In the genomic region with DNA sequence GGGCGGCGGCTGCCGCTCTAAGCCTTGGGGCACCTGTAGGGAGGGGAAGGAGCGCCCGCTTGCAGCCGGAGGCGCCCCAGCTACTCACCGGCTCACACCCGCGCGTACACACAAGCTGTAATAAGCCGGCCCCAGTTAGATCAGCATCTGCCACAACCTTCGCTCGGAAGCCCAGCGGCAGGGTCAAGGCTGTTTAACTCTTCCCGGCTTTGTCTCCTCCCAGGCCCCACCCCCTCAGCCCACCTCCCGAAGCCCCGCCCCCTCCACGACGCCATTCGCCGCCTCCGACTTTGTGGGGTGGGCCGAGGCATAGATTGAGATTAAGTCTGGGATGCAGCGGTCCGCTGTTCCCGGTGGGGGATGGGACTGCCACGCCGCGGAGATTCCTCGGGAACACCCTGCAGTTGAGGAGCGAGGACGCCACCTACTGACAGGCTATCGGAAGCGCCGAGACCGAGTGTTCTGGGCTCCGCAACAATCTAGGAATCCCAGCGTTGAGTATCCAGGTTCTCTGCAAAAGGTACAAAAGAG, we compare ENCODE assay signal across 8 mouse cellular contexts. TPM values are rescaled to one million over a fixed set of nuclear protein-coding genes. Genes with fewer than 3 reads are reported as not detected.
DNase-seq lines count a peak whose midpoint lies in the region; ATAC-seq and TF ChIP-seq lines count a peak whose summit lies in the region.

No protein-coding gene starts in this region.

- H3K9ac ChIP-seq in forebrain, postnatal 0 days: peak overlapping the region; percentile 87
- peak overlapping the region; percentile 80 for H3K9ac ChIP-seq in lung, embryonic 16.5 days (ENCODE audit: low read length)

- no peaks in the 10 kb centered on the region for H3K27me3 ChIP-seq in G1E (ENCODE audit: insufficient read depth, low read length)
- no peaks in the 10 kb centered on the region for H3K27me3 ChIP-seq in forebrain, postnatal 0 days (ENCODE audit: insufficient read depth, low read length)
- H3K27me3 ChIP-seq in lung, embryonic 16.5 days (ENCODE audit: control insufficient read depth, insufficient read depth, low read depth, low read length): no peaks in the 10 kb centered on the region

- peak; percentile 62 for TF ChIP-seq CTCF in G1E (IDR thresholded peaks at IDR 0.05; ENCODE audit: low read depth, low read length)
- peak; percentile 87 for TF ChIP-seq CTCF in forebrain, postnatal 0 days (IDR thresholded peaks at IDR 0.05; ENCODE audit: low read depth)

- peak; percentile 46 for ATAC-seq in G1E (ENCODE audit: extremely low read depth, insufficient number of reproducible peaks, low FRiP score, poor library complexity, severe bottlenecking)
- ATAC-seq in forebrain, postnatal 0 days: peak; percentile 96
- peak; percentile 44 to 70 for ATAC-seq in hematopoietic stem cell, adult 5-6 weeks (replicated peaks in 1 of 2; ENCODE audit: insufficient read depth in 1 of 2, low FRiP score in 2 of 2, low TSS enrichment in 1 of 2, low read depth in 1 of 2, poor library complexity in 2 of 2, severe bottlenecking in 2 of 2)
- peak; percentile 94 for ATAC-seq in lung, embryonic 16.5 days (ENCODE audit: low read depth)

- 2% methylated on average over 39 of the region's 39 CpGs for WGBS in forebrain, postnatal 0 days
- WGBS in lung, embryonic 16.5 days: 0% methylated on average over 38 of the region's 39 CpGs

- H3K4me3 ChIP-seq in G1E (ENCODE audit: low read depth, low read length): peak overlapping the region; percentile 79
- H3K4me3 ChIP-seq in forebrain, postnatal 0 days (ENCODE audit: low read depth, low read length): peak overlapping the region; percentile 82
- peak overlapping the region; percentile 88 for H3K4me3 ChIP-seq in lung, embryonic 16.5 days (ENCODE audit: low read length)

- H3K4me2 ChIP-seq in forebrain, postnatal 0 days (ENCODE audit: low read depth): peak overlapping the region; percentile 47
- H3K4me2 ChIP-seq in lung, embryonic 16.5 days (ENCODE audit: low read depth, low read length): peak overlapping the region; percentile 81

- no peaks in the 10 kb centered on the region for H3K9me3 ChIP-seq in G1E (replicated peaks)
- H3K9me3 ChIP-seq in forebrain, postnatal 0 days (ENCODE audit: low read length): no peaks in the 10 kb centered on the region
- H3K9me3 ChIP-seq in lung, embryonic 16.5 days (ENCODE audit: control insufficient read depth, low read length): no peaks in the 10 kb centered on the region

- peaks cover 47% of the 10 kb centered on the region for H3K4me1 ChIP-seq in G1E (ENCODE audit: insufficient read depth, low read depth, low read length)
- peaks cover 18% of the 10 kb centered on the region for H3K4me1 ChIP-seq in forebrain, postnatal 0 days (ENCODE audit: insufficient read depth)
- peaks cover 16% of the 10 kb centered on the region for H3K4me1 ChIP-seq in lung, embryonic 16.5 days (replicated peaks; ENCODE audit: control insufficient read depth, insufficient read depth, low read length)

- DNase-seq in G1E (ENCODE audit: low spot score): peak; percentile 86
- peak; percentile 96 to 97 for DNase-seq in cerebellum, adult 18-20 months
- peak; percentile 98 for DNase-seq in forebrain, postnatal 0 days
- peak; percentile 92 for DNase-seq in layer of hippocampus, adult 9-10 months (ENCODE audit: low spot score)
- peak; percentile 96 for DNase-seq in ovary, postnatal 10 days (ENCODE audit: low spot score)
- DNase-seq in thymus, postnatal 10 days (ENCODE audit: low spot score in 2 of 2): peak; percentile 78 to 85

- H3K36me3 ChIP-seq in G1E (replicated peaks): peaks cover 10% of the 10 kb centered on the region
- 0 out of 2 replicates have a peak, but pooled peaks cover 8% of the 10 kb centered on the region for H3K36me3 ChIP-seq in forebrain, postnatal 0 days (ENCODE audit: insufficient read depth)
- peaks cover under 1% of the 10 kb centered on the region; the same call in 1 of the 2 replicates for H3K36me3 ChIP-seq in lung, embryonic 16.5 days (ENCODE audit: control insufficient read depth, insufficient read depth, low read length)

- H3K27ac ChIP-seq in forebrain, postnatal 0 days (ENCODE audit: low read depth, low read length): peak overlapping the region; percentile 95
- H3K27ac ChIP-seq in lung, embryonic 16.5 days (ENCODE audit: low read length): peak overlapping the region; percentile 98

RNA-seq across cellular contexts. Expression of gene Idh1, which starts 7.3 kb away (rescaled TPM):
- 24.2 and 29.9 TPM in 2 replicates for total RNA-seq in G1E (2014; fragmentation: Nextera tagmentation)
- total RNA-seq in G1E (2017): 102 and 111 TPM in 2 replicates
- polyA plus RNA-seq in G1E (2012): 1.2 and 1.9 TPM in 2 replicates
- total RNA-seq in forebrain, postnatal 0 days (2014; rRNA removed): 366 and 375 TPM in 2 replicates
- 436 and 453 TPM in 2 replicates for polyA plus RNA-seq in forebrain, postnatal 0 days (2015; fragmentation: Nextera tagmentation; extraction: Ambion mirVana)
- total RNA-seq in hematopoietic stem cell, adult 5-6 weeks (2017): 49.5 and 49.6 TPM in 2 replicates
- 118 and 121 TPM in 2 replicates for polyA plus RNA-seq in lung, embryonic 16.5 days (2015; fragmentation: Nextera tagmentation; extraction: Ambion mirVana)

RNA-seq across cellular contexts. Expression of gene Pikfyve, which starts 7.5 kb away (rescaled TPM):
- total RNA-seq in G1E (2014; fragmentation: Nextera tagmentation) (81.1 and 84.0 TPM in 2 replicates), G1E (2017) (81.3 and 95.4 TPM in 2 replicates)
- 54.1 and 56.3 TPM in 2 replicates for polyA plus RNA-seq in G1E (2012)
- 33.6 and 42.6 TPM in 2 replicates for total RNA-seq in forebrain, postnatal 0 days (2014; rRNA removed)
- 8.3 and 9.9 TPM in 2 replicates for polyA plus RNA-seq in forebrain, postnatal 0 days (2015; fragmentation: Nextera tagmentation; extraction: Ambion mirVana)
- total RNA-seq in hematopoietic stem cell, adult 5-6 weeks (2017): 29.1 and 30.1 TPM in 2 replicates
- 6.6 and 8.8 TPM in 2 replicates for polyA plus RNA-seq in lung, embryonic 16.5 days (2015; fragmentation: Nextera tagmentation; extraction: Ambion mirVana)

RNA-seq across cellular contexts. Expression of gene D630023F18Rik, which starts 56.0 kb away (rescaled TPM):
- 1.1 TPM in 1 of 2 replicates, not detected in the other for total RNA-seq in G1E (2014; fragmentation: Nextera tagmentation)
- total RNA-seq in G1E (2017): 0.05 and 0.06 TPM in 2 replicates
- 0.07 TPM in 1 of 2 replicates, not detected in the other for polyA plus RNA-seq in G1E (2012)
- 6.5 and 9.8 TPM in 2 replicates for total RNA-seq in forebrain, postnatal 0 days (2014; rRNA removed)
- polyA plus RNA-seq in forebrain, postnatal 0 days (2015; fragmentation: Nextera tagmentation; extraction: Ambion mirVana): 8.2 and 12.3 TPM in 2 replicates
- 1.4 TPM in 1 of 2 replicates, not detected in the other for total RNA-seq in hematopoietic stem cell, adult 5-6 weeks (2017)
- polyA plus RNA-seq in lung, embryonic 16.5 days (2015; fragmentation: Nextera tagmentation; extraction: Ambion mirVana): 0.15 and 0.21 TPM in 2 replicates

RNA-seq across cellular contexts. Expression of gene Gm28845, which starts 59.6 kb away (rescaled TPM):
- total RNA-seq in G1E (2014; fragmentation: Nextera tagmentation) (not detected in 2 replicates), G1E (2017) (not detected in 2 replicates)
- polyA plus RNA-seq in G1E (2012): not detected in 2 replicates
- total RNA-seq in forebrain, postnatal 0 days (2014; rRNA removed): 0.92 TPM in 1 of 2 replicates, not detected in the other
- 0.52 TPM in 1 of 2 replicates, not detected in the other for polyA plus RNA-seq in forebrain, postnatal 0 days (2015; fragmentation: Nextera tagmentation; extraction: Ambion mirVana)
- not detected in 2 replicates for total RNA-seq in hematopoietic stem cell, adult 5-6 weeks (2017)
- not detected in 2 replicates for polyA plus RNA-seq in lung, embryonic 16.5 days (2015; fragmentation: Nextera tagmentation; extraction: Ambion mirVana)

Comparison
In these comparisons a context has a peak if more than half of its experiments do, and no peak if none do; other contexts are left out.
1. Peak in every context shown above with its lines: DNase-seq, ATAC-seq, H3K4me3 ChIP-seq and H3K27ac ChIP-seq.
2. ATAC-seq: peak in every context shown above with its lines; median percentile 96 in forebrain, postnatal 0 days; 94 in lung, embryonic 16.5 days; 57 in hematopoietic stem cell, adult 5-6 weeks; 46 in G1E.